Mouse (Mus musculus) C2C12 (cell line): ENCODE results near the gene Tlk1.

ENCODE experiments used
- CTCF ChIP-seq: IDR thresholded peaks from one replicate; pipeline ENCODE4 v1.5.1; 2011; ENCODE audit not compliant: control insufficient read depth, insufficient read depth, insufficient read length
- FOSL1 ChIP-seq: IDR thresholded peaks from one replicate; pipeline ENCODE4 v1.8.0; 2011; ENCODE audit warnings: mild to moderate bottlenecking, low read length; ENCODE audit not compliant: poor library complexity, insufficient read depth, severe bottlenecking
- MAX ChIP-seq: IDR thresholded peaks from one replicate; pipeline ENCODE4 v1.6.1; 2011; ENCODE audit warnings: mild to moderate bottlenecking, control low read depth

DNA sequence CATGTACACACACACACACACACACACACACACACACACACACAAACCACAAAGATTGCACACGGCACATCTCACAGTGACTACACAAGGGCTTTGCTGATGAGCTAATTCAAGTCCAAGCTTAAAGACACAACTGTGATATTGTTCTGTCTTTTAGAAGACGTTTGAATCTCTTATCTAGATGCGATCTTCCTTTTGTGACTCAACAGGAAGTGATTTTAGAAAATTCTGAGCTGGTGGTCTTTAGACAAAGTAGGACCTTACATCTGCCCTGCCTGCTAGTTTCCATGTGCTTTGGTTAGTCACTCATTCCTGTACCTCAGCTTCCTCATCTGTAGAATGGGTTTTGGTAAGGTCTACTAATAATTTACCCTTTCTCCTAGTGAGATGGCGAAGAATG is 49.6 kb upstream of the Tlk1 start:
- TF ChIP-seq CTCF = no peak
- no peak for TF ChIP-seq MAX
- TF ChIP-seq FOSL1 = no peak
